Mouse (Mus musculus) cerebellum, adult 18-20 months (tissue): ENCODE data around the gene Nup160.

Experiments used
- DNase-seq, 2 experiments: peaks; one replicate each; pipeline ENCODE4 v3.0.0; 2021

The Nup160 gene

GRCm38 (mm10) chr2:90745740-90746537 is 68.9 kb downstream of the Nup160 start:
- no peak for DNase-seq

DNA sequence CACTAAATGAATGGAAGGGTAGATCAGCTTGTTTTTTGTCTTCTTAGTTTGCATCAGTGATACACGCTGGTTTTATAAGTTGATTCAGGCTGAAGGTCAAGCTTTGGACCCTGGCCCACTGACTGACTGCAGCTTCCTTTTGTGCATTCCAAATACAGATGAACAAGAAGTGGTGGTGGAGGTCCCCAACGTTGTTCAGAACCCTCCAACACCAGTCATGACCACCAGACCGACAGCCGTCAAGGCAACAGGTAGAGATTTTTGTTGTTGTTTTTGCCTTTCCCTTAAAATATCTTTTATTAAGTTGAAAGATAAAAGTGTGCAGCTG is 69.5 kb downstream of the Nup160 start:
- DNase-seq: peak in 1 of 2 experiments; percentile 27

DNA sequence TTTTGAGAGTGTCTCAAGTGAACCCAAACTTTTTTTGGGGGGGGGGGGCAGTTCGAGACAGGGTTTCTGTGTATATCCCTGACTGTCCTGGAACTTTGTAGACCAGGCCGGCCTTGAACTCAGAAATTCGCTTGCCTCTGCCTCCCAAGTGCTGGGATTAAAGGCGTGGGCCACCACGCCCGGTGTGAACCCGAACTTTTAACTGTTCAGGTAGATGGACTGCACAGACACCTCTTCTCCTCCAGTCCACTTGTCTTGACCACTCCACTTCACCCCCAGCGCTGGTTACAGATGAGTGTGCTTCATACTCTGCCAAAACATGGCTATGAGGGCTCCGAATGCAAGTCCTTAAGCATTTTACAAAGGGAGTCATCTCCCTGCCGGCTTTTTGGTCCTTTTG is 70.1 kb downstream of the Nup160 start:
- DNase-seq: no peak

DNA sequence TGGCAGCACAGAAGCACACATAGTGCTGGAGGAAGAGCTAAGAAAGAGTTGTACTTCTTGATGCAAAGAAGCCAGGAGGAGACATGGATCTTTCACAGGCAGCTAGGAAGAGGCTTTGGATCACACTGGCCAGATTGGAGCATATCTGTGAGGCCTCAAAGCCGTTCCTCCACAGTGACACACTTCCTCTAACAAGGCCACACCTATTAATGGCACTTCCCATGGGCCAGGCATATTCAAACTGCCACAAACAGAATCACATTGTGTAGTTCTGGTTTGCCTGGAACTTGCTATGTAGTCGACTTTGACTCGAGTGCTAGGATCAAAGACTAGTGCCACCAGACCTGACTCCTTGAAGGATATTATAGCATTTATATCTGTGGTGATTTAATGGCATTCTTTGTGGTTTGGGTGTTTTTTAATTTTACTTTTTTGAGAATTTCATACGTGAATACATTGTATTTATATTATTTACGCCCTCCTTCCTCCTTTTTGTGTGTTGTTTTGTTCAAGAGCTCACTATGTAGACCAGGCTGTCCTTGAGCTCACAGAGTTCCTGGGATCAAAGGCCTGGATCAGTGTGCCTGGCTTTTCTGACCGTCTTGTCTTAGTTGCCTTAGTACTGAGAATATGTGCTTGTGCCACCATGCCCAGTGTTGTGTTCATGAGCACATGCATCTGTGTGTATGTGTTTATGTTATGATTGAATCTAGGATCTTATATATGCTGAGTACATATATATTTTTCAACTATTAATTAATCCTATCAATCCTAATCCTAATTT is 72.9 kb downstream of the Nup160 start:
- no peak for DNase-seq

- no peak for DNase-seq
Observed at GRCm38 (mm10) chr2:90753565-90753964, 76.5 kb downstream of the Nup160 start.

- no peak for DNase-seq
Observed at GRCm38 (mm10) chr2:90754188-90754587, 77.2 kb downstream of the Nup160 start.

- no peak for DNase-seq
Observed at GRCm38 (mm10) chr2:90765123-90765522, 88.1 kb downstream of the Nup160 start.

- no peak for DNase-seq
Observed at GRCm38 (mm10) chr2:90781323-90781722, 104.3 kb downstream of the Nup160 start.

DNA sequence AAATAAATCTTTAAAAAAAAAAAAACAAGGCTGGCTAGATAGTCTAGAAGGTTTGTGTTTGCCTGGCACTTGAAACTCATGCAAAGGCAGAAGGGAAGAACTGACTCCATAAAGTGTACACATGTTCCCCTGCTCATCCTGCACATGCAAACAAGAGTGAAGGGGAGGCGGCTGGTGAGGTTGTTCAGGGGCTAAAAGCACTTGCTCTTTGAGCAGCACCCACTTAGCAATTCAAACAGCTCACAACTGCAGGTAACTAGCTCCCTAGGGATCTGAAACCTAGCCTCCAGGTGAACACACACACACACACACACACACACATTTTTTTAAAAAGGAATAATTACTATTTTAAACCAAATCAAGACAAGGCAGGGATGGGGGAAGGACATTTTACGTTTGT is 104.9 kb downstream of the Nup160 start:
- DNase-seq: no peak

DNA sequence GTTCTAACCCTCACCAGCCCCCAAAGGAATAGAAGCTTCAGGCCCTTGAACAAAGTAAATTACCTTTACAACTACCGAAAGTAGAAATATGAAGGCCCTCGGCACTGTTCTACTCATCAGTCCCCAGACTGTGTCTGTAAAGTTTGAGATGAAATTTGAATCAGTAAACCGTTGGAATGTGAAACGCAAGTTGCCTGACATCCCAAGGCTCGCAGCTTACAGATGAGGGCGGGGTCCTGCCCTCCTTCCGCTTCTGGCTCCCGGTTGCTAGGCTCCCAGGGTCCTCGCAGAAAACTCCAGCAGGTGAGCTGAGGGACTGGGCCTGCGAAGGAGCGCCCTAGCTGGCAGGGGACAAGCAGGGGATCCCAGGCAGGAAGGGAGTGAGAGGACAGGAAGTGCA is 105.4 kb downstream of the Nup160 start, which contains the start of gene Agbl2:
Gene Agbl2, plus strand, starts transcription at position 270 of the 400 bp plus-strand sequence.
- peak; percentile 38 to 42 for DNase-seq

DNA sequence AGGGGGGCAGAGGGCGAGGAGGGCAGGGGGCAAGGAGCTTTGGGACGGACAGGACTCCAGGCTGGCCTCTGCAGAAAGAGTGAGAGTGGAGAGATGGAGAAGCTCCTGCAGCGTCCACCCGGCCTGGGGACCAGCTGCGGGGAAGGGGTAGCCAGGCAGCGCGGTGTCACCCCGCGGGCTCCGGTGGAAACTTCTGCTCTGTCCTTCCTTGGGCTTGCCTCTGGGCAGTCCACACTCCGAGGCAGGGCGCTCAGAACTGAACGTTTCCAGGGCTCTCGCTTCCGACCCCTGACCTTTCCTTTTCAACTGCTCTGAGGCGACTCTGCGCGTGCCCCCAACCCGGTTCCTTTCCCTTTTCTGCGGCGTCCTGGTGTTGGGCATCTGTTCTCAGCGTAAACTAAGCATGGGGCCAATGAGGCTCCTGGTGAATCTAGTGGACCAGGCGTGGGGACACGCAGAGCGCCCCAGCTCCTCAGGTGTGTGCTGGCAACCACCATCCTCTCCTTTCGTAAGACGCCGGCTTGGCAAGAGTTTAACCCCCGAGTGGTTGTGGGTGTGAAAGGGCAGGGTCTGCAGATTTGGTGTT is 106.0 kb downstream of the Nup160 start:
- peak; percentile 36 to 56 for DNase-seq
